Mouse (Mus musculus): Measurements from ENCODE around the gene Lrrc4.
A peak's percentile ranks its signal among the peaks of the same experiment; 100 is the strongest.

Gene Lrrc4

DNA sequence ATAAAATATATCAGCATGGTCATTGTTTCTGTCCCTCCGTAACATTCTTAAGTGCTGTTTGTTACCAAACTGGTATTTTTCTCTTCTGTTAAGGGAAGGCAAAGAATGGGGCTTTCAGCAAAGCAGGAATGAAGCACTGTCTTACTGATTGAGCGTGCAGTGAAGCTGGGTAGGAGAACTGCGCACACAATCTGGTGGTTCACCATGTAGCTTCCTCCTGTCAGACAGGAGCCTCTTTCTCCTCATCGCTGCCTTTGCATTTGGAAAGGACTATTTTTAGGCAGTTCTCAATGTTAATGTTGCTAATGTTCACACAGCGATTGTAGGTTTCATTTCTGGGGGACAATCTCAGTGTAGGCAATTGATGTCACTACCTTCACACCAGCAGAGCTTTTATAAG lies 162.3 kb downstream of the Lrrc4 start:
- no peak for DNase-seq (ENCODE audit: low spot score in 2 of 2)

DNA sequence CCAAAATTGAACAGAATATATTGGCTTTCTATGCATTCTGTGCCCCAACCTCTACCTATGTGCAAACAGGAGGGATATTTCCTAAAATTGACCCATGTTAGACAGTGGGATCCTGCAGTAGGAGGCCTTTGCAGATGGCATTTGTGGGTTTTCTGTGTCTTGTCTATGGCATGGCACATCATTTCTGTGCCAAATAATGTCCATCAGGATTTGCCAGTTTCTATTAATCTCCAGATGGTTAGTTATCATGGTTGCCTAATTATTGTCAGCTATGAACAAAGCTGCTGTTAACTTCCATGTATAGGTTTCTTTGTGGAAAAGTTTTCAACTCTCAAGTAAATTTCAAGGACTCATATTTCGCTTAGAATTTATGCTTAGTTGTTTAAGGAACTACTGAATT lies 164.0 kb downstream of the Lrrc4 start:
- no peak for DNase-seq (ENCODE audit: low spot score in 2 of 2)

DNA sequence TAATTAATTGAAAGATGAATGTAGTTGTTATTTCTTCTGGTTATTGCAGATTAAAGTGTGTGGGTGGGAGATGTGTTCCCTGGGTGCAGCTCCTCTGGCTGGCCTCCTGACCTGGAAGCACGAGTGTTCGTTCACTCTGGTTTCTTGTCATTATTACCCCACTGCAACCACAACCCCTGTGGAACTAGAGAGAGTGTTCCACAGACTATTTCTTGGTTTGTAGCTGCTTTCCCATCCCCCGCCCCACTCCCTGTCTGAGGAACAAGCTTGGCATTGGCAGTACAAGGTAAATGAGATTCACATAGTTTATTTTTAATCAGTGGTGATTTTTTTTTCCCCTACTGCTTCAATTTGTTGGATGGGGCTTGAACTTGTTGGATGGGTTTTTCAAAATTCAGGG lies 166.8 kb downstream of the Lrrc4 start:
- no peak for DNase-seq (ENCODE audit: low spot score in 2 of 2)

DNA sequence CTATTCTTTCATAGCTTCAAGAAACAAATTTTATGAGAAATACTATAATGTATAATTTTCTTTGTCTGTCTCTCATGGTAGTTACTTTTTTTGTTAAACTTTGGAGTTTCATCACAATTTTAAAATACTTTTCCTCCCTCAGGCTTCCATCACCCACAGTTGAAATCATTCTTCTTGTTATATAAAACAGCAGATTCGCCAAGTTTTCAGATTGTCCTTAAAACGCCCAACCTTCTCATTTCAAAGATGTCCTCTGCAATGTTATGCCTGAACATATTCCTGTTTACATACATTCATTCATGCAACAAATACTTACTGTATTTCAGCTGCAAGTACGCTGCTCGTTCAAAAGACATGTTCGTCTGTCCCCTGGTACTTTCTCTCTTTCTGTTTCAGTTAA lies 167.9 kb downstream of the Lrrc4 start:
- DNase-seq (ENCODE audit: low spot score in 2 of 2), result no peak

DNA sequence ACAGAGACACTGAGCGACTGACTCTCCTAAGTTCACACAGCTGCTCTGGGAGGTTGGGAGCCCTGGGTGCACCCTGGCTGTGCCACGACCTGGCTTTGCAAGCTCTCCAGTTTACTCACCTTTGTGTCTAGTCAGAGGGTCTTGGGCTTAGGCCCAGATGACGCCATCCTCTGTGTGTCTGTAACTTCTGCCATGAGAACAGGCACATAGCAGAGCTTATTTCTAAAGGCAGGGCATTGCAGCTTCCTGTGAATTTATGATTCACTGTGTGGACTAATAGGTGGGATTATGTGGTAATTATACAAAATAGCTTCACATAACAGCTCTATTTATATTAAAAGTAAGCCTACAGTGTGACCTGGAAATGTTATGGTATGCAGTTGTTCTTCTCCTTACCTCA lies 168.5 kb downstream of the Lrrc4 start:
- no peak for DNase-seq (ENCODE audit: low spot score in 2 of 2)

DNA sequence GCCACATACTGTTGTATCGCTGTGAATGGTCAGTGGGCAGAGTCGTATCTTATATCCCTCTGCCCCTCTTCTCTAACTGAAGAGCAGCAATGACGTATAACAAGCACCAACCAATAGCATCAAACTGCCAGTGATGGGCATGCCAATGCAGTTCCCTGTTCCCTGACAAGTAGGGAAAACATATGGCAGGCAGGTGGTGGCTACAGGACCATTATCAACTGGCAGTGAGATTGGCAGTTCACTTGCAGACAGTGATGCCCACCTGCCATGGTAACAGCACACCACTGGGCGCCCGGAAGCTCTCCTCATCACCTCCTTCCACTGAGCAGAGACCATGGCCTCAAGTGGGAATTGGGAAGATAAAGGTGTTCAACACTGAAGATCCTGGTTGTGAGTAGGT lies 175.0 kb downstream of the Lrrc4 start:
- DNase-seq (ENCODE audit: low spot score in 2 of 2), result no peak

DNA sequence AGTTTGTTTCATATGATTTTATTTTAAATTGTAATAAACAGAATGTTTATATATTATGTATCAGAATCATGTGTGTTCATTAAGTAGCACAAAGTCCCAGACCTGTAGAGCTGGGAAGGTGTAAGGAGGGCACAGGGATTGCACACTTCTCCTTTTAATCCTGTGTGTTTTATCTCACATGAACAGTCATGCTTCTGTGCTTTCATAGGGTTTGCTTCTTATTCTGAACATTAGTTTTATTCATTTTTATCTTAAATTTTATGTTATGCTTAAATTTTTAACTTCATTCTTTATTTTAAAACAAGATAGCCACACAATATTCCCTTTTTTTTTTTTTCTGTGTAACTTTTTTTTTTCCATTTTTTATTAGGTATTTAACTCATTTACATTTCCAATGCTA lies 186.3 kb downstream of the Lrrc4 start:
- no peak for DNase-seq (ENCODE audit: low spot score in 2 of 2)

DNA sequence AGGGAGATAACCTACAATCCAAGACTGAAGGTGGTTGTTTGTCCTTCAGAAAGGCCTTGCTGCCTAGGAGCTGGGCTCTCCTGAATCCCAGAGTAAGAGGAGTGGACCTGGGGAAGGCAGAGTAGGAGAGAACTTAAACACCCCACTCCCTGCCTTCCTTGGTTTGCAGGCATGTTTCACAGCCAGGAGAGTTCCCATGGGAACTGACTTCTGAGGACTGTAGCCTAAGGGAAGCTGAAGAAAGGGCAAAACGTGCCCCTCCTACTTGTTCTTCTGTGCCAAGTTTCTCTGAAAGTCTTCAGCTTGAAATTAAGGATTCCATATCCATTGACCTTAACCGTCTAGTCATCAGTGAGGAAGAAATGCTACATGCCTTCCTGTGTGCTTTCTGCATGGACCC lies 188.6 kb downstream of the Lrrc4 start:
- DNase-seq (ENCODE audit: low spot score in 2 of 2), result no peak

DNA sequence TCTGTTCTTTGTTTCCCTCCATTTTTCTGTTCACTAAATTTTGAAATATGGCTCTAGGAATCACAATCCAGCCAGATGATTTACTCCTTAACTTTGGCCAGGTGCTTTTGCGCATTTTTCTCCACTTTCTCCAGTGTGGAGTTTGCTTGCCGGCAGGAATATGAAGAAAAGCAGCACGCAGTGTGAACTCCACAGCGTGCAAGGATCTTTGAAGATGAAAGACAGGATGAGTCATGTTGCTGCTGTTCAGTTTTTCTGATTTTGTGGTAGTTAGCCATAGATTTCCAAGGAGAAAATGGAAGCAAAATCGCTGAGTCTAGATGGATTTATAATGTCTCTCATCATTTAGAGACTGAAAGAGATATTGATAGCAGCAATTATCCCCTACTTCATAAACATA lies 191.5 kb downstream of the Lrrc4 start:
- DNase-seq (ENCODE audit: low spot score in 2 of 2), result no peak

DNA sequence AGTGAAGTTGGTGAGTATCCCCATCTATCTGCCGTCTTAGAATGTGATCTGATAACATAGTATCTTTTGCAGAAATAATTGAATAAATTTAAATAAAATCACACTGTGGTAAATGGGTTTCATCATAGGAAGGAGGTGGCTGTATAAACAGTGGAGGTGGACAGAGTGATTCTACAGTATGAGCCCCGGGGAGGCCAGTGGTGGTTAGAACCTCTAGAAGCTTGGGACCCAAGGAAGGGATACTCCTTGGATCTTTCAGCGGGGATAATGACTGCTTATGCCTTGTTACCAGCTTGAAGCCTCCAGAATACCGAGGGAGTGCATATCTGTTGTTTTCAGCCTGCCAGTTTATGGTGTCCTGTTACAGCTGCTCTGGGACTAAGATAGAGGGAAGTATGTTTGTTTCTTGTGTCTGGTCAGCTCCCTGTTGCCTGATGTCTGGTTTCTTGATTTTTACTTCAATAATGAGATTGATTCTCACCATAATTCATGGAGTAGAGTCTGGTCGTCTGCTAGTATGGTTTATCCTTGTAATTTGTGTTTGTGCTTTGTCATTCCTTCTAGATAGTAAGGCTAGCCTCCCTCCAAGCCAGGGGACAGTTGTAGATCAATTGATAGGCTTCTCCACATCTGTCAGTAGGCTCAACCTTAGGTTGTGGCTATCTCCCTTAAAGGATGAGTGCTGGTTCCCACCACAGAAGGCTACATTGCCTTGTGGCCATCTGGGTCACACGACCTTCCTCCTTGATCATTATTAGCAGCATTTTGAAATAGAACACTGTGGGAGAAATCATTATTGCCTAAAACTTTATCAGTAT lies 195.8 kb downstream of the Lrrc4 start:
- no peak for DNase-seq (ENCODE audit: low spot score in 2 of 2)

DNA sequence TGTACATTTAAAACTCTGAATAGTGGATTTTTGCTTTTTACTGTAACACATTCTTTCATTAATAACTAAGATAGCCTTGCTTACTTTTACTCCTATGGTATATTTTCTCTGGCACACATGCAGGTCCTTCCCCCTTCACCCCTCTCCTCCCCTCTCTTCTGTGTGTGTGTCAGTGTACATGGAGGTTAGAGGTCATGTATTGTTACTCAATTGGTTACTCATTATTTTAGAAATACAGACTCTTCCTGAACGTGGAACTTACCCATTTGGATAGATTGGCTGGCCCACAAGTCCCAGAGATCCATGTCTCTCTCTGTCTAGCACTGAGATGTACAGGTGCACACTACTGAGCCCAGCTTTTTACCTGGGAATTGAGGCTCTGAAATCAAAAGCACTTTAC lies 196.5 kb downstream of the Lrrc4 start:
- DNase-seq (ENCODE audit: low spot score in 2 of 2), result no peak

DNA sequence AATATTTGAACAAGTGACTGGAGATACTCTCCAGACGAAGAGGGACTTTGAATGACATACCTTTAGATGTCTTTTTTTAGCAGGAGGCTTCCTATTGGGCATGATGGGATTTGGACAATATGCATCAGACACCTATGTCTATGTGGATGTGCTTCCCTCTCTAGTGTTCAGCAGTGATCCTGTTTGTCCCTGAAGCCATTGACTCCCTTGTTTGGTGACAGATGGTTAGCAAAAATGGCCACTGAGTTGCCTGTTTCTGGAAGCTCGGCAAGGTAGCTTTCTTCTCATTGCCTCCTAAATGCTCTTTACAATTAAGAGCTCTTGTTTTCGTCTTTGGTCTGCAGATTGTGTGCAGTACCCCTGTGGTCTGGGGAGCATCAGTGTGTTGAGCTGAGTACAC lies 197.9 kb downstream of the Lrrc4 start:
- DNase-seq (ENCODE audit: low spot score in 2 of 2), result no peak

DNA sequence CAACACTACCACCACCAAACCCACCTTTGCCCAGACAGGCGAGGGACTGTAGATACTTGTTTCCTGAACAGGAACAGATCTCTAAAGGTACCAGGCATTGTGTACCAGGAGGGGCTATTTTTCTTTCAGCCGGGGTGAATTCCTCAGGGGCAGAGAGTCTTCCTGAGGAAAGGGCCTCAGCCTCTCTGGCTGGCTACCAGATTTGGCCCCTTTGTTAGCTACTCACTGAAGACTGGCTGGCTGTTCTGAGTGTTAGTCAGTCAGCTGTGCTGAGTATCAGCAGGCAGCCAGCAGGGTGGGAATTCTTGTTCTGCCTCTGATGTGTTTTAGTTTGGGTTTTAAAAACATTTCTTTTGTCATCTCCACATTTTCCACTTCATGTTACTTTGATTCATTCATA lies 198.4 kb downstream of the Lrrc4 start:
- DNase-seq (ENCODE audit: low spot score in 2 of 2), result no peak

DNA sequence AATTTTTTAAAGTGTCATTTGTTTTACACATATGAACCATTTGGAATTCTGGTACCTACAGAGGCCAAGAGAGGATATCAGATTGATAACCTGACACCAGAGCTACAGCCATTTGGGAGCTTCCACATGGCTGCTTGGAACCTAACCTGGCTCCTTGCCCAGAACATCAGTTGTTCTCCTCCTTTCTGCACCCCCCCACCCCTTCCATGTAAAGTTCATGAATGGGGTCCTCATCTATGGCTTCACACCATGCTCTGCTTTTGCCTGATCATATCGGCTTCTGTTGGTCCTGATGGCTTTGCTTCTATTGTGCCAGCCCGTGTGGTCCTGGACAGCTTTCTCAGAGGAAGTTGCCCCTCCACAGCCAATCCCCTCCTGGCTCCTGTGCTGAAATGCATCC lies 200.6 kb downstream of the Lrrc4 start:
- no peak for DNase-seq (ENCODE audit: low spot score in 2 of 2)

DNA sequence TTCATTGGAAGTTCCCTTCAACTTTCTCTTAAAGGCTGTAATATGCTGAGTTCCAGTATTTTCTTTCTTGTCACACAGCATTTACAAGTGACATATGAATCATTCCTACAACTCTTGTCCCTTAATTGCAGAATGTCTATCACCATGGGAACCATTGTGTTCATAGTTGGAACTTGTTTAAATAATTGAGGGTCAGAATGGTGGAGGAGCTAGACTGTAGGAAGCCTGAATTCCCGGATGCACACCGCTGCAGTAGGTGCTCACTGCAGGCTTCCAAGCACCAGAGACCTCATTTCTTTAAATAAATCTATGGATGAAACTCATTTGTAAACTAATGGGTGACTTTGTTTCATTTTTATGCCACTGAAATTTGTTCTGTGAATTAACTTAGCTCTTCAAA lies 201.7 kb downstream of the Lrrc4 start:
- DNase-seq (ENCODE audit: low spot score in 2 of 2), result no peak

DNA sequence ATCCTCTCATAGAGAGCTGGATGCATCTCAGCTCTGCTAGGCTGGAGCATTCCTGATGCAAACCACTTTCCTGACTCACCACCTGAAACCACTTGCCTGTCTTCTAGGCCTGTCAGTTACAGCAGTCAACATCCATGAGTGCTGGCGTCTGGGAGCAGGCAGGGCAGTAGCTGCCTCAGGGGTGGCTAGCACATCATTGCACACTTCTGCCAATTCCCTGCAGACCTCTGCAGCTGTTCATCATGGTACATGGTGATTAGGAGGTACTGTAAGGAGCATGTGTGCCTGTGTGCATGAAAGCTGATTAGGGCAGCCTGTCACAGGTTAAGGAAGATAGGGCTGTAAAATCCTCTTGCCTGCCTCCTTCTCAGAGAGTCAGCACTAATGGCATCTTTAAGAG lies 203.1 kb downstream of the Lrrc4 start:
- DNase-seq (ENCODE audit: low spot score in 2 of 2), result no peak

DNA sequence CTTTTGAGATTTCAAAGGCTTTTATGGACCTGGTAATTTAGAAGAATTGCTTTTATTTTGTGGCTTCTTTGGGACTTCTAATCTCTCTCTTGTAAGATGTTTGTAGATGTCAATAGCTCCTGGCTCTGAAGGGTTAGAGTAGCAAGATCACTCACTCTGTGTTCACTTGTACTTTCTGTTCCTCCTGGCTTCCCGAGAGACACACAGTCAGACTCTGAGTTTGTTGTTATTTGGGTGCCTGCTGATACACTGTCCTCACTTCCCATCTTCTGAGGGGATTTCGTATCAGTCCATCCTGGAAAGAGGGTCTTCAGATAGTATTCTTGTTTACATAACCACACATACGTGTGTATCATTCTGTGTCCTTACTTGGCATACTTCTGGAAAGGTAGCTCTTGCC lies 208.6 kb downstream of the Lrrc4 start:
- DNase-seq (ENCODE audit: low spot score in 2 of 2), result no peak

DNA sequence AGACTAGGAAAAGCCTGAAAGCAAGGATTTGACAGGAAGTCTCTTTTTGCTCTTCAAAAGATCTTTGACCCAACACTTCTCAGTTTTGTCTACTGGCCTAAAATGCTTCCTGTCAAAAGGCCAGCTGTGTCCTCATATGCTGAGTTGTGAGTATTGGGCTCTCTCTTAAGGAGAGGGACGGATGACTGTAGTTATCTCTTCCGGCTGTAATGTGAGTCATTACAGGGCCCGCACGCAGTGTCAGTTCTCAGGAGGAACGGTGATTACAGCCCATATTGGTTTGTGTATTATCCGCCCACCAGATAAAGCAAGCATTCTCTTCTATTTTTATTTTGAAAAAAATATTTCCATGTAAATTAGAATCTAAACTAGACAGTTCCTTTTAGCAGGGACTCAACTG lies 209.0 kb downstream of the Lrrc4 start:
- DNase-seq (ENCODE audit: low spot score in 2 of 2), result no peak

DNA sequence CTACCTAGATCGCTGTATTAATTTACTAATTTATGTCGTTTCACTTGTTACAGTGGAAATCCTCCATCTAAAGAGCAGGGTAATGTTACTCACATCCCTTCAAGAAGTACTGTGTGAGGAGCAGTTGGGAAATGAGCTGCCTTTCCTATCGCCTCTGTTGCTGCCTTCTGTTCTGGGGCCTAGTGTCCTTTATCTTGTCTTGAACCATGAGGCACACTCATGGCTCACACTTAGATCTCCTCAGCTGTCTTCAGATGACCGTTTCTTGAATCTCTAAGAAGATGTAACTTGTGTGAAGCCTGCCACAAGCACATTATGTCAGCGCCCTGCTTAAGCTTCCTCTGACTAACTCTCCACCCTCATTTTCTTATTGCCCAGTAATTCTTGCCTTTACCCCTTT lies 209.6 kb downstream of the Lrrc4 start:
- no peak for DNase-seq (ENCODE audit: low spot score in 2 of 2)

DNA sequence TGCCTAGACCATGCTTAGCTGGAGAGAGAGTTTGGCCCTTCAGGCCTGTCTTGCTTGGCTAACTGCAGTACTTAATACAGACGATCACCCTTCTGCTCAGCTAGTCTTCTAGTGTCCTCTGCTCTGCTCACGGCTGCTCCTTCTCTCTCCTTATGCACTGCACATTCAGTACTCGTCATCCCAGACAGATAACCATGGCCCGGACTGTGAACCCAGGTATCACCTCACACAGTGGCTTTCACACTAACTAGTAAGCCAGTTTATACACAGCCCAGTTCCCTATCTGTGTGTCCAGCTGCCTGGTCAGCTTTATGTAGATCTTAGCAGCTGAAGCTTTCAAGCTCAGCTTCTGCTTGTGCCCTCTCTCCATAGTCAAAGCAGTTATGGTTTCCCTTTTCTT lies 210.1 kb downstream of the Lrrc4 start:
- DNase-seq (ENCODE audit: low spot score in 2 of 2), result no peak

DNA sequence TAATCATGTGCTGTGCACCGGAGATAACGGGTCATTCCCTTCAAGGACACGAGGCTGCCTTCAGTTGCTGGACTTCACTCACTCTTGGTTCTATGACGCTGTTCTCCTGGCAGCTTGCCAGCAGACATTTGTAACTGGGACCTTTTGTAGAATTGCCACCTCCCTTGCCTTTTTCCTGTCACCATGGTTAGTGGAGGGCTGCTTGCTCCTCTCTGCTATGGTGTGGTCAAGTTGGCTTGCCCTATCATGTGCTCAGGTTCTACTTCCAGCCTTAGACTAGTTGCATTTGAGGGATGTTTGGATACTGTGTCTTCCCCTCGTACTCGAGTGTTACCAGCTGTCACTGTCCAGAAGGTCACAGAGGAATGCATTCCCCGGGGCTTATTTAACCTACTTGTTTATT lies 212.8 kb downstream of the Lrrc4 start:
- DNase-seq (ENCODE audit: low spot score in 2 of 2), result peak; percentile 46 to 64

DNA sequence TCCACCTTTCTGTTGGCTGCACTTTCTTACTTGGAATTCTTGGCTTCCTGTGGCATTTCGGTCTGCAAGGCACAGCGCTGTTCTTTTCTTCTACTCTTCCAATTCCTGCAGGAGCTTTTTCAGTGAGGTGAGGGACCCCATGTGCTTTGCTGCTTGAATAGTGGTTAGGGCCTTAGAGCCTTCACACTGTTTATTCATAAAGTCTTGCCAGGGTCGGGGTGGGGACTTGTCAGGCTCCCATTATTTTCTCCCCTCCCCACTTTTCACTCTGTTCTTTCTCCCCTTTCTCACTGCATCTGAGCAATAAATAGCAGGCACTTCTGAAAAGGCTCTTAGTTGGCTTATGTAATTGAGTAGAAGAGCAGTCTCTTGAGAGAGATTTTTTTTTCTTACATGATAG lies 213.2 kb downstream of the Lrrc4 start:
- no peak for DNase-seq (ENCODE audit: low spot score in 2 of 2)

DNA sequence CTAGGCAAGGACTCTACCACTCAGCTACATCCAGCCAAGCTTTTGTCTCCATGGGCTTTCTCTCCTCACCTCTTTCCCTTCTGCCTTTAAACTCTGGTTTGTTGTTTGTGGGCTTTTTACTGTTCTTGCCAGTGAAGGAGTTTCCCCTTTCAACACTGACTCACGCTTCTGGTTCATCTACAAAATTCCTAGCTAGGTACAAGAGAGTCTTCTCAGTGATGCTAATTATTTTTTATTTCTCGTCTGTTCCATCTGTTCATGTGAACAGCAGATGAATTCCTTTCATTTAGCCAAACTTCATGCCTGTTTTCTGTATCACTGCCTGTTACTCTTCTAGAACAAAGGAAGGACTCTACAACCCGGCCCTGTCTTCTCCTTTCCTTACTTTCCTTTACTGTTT lies 215.6 kb downstream of the Lrrc4 start:
- DNase-seq (ENCODE audit: low spot score in 2 of 2), result no peak

DNA sequence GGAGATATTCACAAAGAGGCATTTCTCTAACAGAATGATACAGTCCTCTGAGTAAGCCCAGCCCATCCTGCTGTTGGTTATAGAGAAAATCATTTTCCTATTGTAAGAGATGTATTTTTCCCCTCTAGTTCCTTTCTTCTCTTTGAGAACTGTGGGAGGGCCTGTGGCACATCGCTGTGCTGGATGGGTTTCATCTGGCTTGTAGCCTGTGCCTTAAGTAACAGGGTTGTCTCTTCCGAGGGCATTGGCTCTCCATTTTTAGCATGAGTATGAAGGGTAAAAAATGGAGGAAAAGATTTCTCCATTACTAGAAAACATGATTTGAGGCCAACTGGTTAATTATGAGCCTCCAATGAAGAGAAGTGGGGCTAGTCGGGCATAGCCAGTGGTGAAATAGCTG lies 216.1 kb downstream of the Lrrc4 start:
- no peak for DNase-seq (ENCODE audit: low spot score in 2 of 2)
